Mouse (Mus musculus): ENCODE measurements around the gene Gm49321.

Gene Gm49321

DNA sequence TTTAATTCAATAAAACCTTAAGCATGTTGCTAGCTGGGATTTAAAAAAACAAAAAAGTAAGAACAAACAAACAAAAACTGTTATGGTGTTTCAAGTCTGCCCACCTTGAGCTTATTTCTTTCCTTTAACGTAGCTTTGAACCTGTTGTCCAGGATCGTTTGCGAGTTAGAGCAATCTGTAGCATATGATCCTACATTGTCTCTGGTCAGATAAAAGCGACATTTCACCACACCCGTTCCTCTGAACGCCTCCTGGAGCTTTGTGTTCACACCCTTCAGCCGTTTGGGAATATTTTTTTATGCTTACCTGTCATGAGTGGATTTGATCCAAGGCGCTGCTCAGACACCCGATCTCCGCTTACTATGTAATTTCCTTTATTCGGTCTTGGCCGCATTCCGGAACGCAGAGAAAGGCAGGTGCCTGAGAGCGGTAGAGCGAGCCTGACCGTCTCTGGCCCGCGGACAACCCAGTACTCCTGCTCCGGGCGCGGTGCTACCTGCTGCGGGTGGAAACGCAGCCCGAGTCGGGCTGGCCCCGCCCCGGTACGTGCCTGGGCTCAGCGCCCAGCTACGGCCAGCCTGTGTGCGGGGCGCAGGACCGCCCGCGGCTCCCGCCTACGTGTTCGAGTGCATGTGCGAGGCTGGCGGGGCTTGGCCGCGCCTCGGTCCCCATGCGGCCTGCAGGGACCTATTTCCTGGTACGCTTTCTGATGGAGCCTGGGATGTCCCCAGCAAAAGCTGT is 12.0 kb downstream of the Gm49321 start:
- DNase-seq (ENCODE audit: low spot score): no peak

DNA sequence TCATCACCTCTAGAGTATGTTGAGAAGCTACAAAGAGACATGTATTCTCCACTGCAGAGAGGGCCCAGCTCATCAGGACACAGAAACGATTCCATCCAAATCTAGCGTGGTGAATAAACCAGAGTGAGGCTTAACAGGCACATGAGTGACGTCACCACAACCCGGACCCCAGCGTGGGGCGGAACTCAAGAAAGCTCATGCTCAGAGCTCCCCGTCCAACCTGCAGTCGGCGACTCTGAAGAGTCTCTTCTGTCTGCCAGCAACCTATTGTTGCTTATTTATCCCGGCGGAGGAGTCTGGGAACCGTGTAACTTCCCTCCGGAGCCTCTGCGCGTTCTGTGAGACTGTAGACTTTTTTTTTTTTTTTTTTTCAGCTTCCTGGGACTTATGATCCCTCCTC is 15.4 kb downstream of the Gm49321 start:
- DNase-seq (ENCODE audit: low spot score): no peak

DNA sequence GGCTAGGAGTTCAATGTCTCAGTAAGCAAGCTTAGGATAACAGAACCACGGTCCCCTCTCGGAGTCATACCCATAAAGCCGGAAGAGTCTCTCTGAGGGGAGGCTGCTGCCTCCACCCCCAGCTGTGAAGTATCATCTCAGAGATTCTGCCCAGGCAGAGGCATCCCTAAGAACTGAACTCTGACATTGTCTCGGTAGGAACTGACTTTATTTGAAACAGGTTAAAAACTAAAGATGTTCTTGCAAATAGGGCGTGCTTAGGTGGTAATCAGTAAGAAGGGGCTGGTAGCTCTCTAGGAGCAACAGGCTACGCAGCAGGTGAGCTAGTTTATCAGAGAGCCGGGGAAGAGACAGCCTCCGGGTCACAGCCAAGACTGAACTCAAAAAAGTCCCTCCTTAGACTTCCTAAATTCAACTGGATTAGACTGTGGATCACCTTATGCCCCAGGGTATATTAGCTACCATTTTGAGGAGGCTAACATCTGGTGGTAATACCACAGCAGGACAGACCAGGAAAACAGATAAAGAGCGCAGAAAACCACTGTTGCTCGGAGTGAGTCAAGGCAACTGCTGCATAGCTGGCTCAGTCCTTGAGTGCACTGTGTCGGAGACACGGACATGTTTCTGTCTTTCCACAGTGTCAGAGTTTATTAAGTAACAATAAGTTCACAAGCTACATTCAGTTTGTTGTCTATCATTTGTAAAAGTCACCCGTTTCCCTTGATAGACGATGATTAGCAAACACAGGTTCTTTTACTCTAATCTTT is 16.1 kb downstream of the Gm49321 start:
- DNase-seq (ENCODE audit: low spot score): no peak

DNA sequence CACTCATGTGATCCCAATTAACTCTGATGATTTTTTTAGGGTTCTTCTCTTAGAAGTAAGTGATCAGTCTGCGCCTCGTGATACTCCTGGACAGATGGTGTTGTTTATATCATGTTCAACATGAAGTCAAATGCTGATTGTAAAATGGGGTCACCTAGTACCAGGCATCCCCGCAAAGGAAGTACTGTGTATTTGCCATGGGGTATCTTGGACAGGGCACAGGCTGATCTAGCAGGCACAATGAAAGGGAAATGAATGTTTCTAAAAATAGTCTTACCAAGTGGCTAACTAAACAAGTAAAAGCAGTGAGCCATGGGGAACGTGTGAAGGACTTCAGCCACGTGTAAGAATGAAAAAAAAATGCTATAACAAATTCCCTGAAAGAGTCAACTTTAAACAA is 17.3 kb downstream of the Gm49321 start:
- no peak for DNase-seq (ENCODE audit: low spot score)

DNA sequence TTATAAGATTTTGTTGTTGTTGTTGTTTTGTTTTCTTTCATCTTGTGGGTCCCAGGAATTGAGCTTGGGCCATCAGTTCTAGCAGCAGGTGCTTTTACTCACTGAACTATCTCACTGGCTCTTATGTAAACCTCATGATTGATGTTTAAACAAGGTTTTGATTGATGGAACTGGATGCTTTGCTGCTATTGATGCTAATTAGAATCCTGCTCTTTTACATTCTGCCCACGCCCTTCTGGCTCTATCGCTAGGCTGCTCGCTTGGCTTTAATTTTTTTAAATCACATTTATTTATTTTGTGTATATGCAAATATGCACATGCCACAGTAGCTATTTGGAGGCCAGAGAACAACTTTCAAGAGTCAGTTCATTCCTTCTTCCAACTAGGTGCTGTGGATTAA is 20.2 kb downstream of the Gm49321 start:
- no peak for DNase-seq (ENCODE audit: low spot score)

DNA sequence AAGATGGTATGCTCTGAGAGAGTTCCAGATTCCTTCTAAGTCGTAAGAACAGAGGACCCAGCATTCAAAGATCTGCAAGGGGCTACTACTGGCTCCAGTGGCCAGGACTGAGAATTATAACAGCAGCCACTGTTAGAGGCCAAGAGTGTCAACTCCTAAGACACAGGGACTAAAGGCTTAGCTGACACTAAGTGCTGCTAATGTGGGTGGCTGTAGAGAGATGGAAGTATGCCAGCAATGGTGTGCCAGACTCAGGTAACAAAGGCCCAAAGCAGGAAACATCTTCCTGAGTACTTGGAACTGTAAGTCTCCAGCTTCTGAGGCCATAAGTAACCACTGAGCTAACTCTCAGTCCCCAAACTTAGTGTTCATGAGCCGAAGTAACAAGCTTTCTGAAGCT is 21.4 kb downstream of the Gm49321 start:
- no peak for DNase-seq (ENCODE audit: low spot score)

DNA sequence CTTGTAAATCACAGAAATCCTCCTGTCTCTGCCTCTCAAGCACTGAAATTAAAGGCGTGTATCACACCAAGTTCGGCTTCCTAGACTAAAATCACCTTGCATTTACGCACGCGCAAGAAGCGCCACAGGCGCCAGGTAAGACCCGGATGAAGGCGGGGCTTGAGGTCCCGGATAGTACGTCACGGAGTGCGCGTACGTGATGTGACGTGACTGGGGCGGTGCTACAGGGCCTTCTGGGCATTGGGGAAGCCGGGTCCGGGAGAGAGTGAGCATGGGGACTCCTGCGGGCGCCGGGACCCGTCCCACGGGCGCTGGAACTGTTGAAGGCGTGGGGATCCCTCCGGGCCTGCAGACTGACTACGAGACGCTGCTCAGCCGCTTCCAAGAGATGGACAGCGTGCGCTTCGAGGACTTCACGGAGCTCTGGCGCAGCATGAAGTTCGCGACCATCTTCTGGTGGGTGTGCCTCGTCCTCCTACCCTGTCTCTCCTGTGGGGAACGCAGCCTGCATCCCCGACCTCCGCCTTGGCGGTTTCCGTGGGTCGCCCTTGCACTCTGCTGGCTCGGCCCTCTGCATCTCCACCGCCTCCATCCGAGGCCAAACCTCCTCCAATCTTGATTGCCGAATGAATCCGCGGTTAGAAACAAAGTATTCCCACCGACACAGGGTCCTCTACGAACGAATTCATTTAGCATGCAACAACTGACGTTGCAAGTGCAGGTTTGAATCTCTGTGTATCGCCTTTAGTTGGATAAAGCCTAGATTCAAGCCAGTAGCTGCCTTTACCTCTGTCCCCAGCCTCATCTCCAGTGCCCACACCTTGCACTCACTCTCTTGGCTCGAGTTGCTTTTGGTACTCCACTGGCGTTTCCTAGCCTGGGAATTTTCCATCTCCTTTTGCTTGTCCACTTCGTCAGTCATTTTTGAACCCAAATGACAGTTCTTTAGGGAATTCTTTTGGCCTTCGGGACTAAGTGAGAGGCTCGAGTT is 27.1 kb downstream of the Gm49321 start, which contains the start of gene Snapc1:
TSS of gene Snapc1 (plus strand) at position 191 of the 991 bp plus-strand sequence.
- peak; percentile 96 for DNase-seq (ENCODE audit: low spot score)

DNA sequence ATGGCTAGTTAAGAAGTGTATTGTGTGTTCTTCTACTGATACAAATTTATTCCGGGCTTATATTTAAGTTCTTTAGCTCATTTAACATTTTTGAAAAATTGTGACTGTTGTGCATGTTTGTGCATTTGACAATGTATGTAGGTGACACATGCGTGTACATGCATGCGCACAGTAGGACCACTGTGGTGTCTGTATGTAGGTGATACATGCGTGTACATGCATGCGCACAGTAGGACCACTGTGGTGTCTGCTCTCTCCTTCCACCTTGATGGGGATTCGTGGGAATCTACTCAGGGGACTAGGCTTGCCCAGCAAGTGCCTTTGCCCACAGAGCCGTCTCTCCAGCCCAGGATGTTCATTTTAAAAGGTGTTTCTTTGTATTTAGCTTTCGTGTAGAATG is 31.7 kb downstream of the Gm49321 start:
- no peak for DNase-seq (ENCODE audit: low spot score)

DNA sequence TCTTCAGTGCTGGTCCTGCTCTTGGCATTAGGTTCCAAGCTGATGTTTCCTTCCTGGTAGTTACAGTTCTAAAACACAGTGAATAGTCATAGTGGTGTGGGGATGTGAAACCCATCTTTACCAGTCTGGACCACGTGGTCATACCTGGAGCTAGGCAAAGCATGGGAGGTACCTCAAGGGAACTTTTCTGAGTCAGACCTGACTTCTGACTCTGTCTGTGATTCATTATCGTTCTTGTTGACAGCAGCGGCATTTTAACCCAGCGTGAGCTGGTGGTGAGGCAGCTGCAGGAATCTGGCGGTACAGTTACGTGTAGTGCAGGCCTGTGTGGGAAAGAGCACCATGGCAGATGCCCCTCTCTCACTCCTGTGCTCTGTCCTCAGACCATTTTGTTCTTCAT is 37.1 kb downstream of the Gm49321 start:
- no peak for DNase-seq (ENCODE audit: low spot score)

DNA sequence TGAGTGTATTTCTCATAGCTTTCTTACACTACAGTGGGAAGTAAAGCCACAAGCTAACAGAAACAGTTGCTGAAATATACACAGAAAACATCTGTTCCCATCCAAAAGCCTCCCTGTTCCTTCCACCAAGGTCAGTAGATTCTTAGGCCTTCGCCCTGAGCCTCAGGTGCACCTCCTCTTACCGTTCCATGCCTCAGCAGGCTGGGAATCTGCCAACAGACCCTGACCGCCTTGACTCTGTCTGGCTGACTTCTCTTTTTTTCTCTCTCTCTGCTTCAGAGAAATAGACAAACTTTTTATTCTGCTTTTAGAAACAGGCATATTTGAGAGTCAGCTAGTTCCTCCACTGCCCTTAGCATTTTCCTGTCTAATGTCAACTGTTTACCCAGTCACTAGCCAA is 40.7 kb downstream of the Gm49321 start:
- DNase-seq (ENCODE audit: low spot score): no peak

DNA sequence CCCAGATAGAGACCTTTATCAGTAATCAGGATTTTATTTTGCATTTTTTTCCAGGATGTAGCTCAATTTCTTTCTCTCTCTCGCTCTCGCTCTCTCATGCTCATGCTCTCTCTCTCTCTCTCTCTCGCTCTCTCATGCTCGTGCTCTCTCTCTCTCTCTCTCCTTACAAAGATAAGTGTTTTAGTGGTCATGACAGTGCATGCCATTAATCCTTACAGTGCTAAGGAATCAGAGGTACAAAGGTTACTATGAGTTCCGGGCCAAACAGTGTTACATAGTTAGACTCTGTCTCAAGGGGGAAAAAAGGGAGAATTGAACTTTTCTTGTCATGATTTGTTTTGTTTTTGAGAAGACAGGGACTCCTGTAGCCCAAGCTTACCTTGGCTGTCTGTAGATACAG is 42.2 kb downstream of the Gm49321 start:
- DNase-seq (ENCODE audit: low spot score): no peak

DNA sequence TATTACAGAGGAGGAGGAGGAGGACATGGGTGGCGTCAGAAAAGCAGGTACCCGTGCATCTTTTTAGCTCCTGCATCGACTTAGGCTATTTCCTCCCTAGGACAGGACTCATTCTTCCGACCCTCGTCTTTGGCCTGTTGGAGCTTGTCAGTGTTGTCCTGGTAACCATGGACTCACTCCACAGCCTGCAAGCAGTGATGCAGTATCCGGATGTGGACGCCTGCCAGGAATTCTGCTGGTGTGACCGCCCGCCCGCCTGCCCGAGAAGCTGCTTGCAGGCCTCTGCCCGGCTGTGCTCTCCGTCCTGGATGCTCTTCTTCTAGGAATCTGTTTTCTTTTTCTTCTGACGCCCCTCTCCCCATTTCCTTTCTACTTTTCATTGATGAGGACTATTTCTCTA is 45.1 kb downstream of the Gm49321 start:
- DNase-seq (ENCODE audit: low spot score): peak; percentile 40

DNA sequence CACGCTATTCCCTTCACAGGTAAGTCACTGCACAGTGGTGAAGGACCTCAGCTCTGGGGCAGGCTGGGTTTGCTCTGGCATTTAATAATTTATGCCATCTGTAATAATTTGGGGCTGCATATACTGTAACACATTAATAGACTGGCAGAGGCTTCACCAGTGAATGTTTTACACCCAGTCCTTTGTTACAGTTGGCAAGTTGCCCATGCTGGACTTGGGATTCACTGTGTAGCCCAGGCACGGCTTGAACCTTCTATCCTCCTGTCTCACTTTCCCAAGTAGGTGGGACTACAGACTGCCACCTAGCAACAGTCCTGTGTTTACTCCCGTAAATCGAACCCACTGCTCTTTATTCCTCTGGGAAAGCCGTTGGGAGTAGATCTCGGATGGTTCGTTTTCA is 48.8 kb downstream of the Gm49321 start:
- no peak for DNase-seq (ENCODE audit: low spot score)

DNA sequence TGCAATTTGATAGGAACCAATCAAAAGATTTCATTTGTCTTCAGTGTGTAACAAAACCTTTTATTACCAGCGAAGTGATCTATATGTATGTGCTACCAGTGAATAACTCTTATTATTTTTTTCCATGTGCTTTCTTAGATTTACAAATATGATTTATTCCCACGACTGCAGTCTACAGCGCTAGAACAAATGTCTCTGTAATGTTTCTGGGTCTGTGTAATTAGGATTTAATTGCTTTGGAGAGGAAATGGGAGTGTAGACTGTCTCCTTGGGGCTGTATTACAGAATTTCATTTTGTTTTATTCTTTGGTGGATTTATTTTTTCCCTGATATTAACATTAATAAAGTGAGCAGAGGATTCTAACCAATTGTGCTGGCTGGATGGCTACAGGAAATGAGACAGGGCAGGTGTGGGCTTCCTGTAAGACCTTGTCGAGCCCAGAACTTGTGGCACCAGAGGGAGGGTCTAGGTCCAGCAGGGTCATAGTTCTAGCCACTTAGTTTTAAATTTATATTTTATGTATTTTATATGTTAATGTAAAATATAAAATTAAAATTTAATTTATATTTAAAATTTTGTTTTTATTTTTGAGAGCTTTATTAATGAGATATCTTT is 51.0 kb downstream of the Gm49321 start:
- no peak for DNase-seq (ENCODE audit: low spot score)

DNA sequence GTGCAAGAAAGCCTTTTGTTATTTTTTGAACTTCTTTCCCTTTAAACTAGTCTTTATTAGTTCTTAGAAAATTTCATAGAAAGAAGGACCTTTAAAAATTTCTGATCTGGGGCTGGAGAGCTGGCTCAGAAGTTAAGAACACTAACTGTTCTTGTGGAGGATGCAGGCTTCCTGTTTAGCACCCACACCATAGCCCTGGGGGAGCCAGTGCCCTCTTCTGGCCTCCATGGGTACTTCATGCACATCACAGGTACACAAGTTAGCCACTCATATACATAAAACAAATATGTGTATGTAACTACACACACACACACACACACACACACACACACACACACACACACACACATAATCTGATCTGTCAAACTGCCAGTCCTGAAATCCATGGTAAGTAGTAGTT is 52.1 kb downstream of the Gm49321 start:
- no peak for DNase-seq (ENCODE audit: low spot score)

DNA sequence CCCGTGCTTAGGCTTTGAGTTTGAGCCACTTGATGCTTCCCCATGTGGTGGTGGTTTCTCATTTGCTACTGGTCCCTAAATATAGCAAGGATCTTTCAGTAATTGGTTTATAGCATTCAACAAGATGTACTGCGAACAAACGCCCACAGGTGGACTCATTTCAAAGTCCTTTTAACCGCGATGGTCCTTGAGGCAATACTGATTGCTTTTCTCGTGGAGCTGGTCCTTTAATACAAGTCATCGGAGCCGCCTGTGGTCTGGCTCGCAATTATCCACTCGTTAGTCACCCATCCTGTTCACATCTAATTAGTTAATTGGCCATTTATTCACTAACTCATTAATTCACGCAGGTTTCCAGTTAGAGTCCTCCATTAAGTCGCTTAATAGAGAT is 59.4 kb downstream of the Gm49321 start:
- DNase-seq (ENCODE audit: low spot score): no peak

DNA sequence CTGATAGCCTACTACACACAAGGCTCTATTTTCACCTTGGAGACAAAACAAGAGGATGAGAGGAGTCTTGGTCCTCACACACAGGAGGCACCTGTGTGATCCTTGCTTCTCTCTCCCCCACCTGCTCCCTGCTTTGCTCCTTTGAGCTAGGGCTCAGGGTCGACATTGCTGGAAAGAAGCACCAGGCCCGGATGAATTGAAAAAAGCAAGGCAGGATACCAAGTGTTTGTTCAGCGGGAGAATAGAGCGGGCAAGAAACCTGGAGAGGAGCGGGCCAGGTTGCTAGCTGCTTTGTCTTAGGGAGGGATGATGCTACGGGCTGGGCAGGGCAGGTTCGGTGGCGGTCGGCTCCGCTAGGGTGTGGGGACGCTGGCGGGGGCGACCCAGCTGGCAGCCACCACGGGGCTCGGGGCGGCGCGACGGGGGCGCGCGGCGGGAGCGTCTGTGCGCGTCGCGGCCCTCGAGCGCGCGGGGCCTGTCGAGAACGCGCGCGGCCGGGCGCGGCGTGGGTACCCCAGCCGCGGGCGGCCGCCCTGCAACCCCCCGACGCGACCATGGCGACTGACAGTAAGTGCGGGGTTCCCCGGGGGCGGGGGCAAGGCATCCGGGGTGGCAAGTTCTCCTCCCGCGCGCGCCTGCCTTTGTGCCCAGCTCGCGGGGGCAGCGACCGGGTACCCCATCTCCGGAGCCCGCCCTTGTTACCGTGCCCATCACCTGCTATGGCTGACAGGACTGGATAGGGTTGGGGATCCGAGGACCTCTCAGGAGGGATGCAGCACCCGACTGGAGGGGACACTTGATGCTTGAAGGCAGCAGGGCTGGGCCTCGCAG is 60.1 kb downstream of the Gm49321 start, which contains the start of gene Syt16:
TSS of gene Syt16 (plus strand) at position 365 of the 831 bp plus-strand sequence.
- no peak for DNase-seq (ENCODE audit: low spot score)

DNA sequence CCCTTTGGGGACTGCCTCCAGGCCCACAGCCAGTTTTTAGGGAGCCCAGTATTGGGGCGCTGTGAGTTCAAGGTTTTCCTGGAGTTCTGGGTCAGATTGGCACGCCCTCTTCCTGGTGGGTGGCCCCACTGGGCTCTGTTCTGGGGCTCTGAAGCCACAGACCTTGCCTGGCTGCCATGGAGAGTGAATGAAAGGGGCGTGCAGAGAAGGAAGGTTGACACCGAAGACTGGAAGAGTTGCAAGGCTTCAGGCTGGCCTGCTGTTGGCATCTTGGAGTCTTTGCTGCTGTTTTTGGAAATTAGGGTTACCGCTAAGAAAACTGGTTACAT is 60.6 kb downstream of the Gm49321 start:
- no peak for DNase-seq (ENCODE audit: low spot score)

DNA sequence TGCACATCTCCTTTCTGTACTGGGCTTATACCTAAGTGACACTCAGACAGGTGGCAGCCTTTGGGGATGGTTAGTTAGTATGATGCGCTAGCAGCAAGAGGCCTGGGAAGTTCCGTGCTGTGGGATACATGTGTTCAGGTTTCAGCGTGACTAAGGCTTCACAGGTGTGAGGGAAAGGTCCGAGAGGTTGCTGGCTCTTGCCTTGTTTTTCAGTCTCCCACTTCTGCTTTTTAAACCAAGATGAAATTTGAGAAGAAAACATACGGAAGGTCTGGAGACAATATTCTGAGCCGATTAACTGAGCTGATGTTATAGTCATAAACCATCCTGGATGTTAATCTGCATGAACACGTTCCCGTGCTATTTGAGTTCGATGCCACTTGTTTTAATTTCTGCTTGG is 65.0 kb downstream of the Gm49321 start:
- no peak for DNase-seq (ENCODE audit: low spot score)

DNA sequence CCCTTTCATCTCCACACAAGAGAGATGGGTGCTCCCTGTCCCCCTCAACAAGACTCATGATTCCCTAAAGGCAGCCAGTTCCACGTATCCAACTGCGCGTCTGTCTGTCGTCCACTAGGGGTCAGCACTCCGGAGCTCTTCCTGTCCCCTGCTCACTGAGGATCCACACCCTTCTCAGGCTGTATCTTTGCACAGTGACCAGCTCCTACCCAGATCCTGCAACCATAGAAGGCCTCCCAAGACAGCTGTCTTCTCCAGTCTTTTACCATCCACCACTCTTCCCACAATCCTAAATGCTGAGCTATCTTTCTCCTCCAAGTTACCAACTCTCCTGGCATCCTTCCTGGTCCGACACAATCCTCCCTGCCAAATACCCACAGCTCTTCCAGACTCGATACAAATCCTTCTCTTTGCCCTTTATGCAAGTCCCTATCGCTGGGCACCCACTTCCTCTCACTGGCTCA is 72.0 kb downstream of the Gm49321 start:
- no peak for DNase-seq (ENCODE audit: low spot score)

DNA sequence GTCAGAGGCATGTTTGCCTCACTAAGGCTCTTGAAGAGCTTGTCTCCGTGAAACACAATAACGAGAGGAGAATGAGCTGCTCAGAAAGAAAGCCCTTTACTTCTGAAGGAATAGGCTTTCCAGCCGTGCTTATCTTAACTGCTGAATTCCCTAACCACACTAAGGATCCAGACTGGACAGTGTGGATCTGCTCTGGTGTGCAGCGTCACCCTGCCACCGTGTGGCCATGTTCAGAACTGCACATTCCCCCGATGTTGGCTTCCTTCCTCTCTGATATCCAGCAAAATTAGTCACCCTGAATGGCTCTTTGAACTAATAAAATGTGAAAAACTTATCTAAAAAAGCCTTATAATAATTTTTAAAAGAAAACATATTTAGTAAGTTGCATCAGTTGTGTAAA is 76.3 kb downstream of the Gm49321 start:
- peak; percentile 68 for DNase-seq (ENCODE audit: low spot score)

Measured in left cerebral cortex, adult 11 months (tissue).